Mouse (Mus musculus) bone marrow, adult 2 months (tissue): ENCODE measurements around the gene Pif1. TPM values are rescaled to one million over a fixed set of nuclear protein-coding genes. Genes with fewer than 3 reads are reported as not detected.

Experiments
- H3K27ac ChIP-seq: fragments of 200-500 bp; 2 replicates; pipeline ENCODE4 v1.5.1; 2012; ENCODE audit warnings: low read depth, mild to moderate bottlenecking, control low read depth, inconsistent platforms, low read length; ENCODE audit not compliant: control insufficient read depth, poor library complexity, insufficient read depth
- H3K4me1 ChIP-seq: fragments of 200-500 bp; 2 replicates; pipeline ENCODE4 v1.6.1; 2011; ENCODE audit warnings: low read length; ENCODE audit not compliant: control insufficient read depth, insufficient read depth
- H3K4me3 ChIP-seq: fragments of 200-500 bp; replicated peaks from 2 replicates; pipeline ENCODE3; 2011; ENCODE audit warnings: mild to moderate bottlenecking, low read depth, low read length, control low read depth; ENCODE audit not compliant: control insufficient read depth
- CTCF ChIP-seq: fragments of 200-500 bp; IDR thresholded peaks from 2 replicates; pipeline ENCODE4 v1.5.1; 2011; ENCODE audit warnings: low read length, control low read depth; ENCODE audit not compliant: control insufficient read depth, insufficient read depth
- POLR2A ChIP-seq: fragments of 200-500 bp; IDR thresholded peaks from 2 replicates; pipeline ENCODE4 v1.6.1; 2011; ENCODE audit warnings: low read depth, mild to moderate bottlenecking, control low read depth, low read length, borderline replicate concordance; ENCODE audit not compliant: control insufficient read depth
- WGBS: fragments of 180-500 bp; shearing (Covaris S2); methylation state at CpG from one replicate; pipeline ENCODE4 v1.1.7; 2018; 5-methylcytosine and 5-hydroxymethylcytosine counted together
- polyA plus RNA-seq: library from polyadenylated mRNA; stranded (reverse); fragments of >200 nt; gene quantifications from 2 replicates; pipeline ENCODE4 v1.2.4, GENCODE M21; 2011; ENCODE audit warnings: low replicate concordance; ENCODE audit not compliant: missing spikeins, insufficient read depth, insufficient read length

The Pif1 gene
- polyA plus RNA-seq, 1 experiment: 29.8 TPM

- H3K4me1 ChIP-seq: no peaks in the 10 kb centered on the region; the same call in 1 of the 2 replicates
- 60% methylated on average over 12 of the region's 12 CpGs for WGBS
- no peak overlapping the region for H3K4me3 ChIP-seq
Measured at GRCm38 (mm10) chr9:65641446-65642052, 54.6 kb downstream of the Pif1 start.

DNA sequence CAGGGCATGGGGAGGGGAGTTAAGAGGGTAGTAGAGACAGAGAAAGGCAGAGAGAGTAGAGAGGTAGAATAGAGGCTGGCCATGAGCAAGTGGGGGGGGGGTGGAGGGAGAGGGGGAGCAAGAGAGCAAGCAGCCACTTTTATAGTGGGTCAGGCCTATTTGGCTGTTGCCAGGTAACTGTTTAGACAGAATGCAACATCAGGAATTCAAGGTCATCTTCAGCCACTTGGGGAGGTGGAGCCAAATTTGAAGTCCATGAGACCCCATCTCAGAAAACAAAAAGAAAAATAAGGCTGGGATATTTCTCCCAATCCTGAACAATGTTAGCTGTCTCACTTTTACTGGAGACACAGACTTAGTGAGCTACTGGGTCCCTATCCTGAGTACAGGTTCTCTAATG, 55.6 kb downstream of the Pif1 start:
- TF ChIP-seq CTCF: no peak
- no peaks in the 10 kb centered on the region; the same call in 1 of the 2 replicates for H3K4me1 ChIP-seq
- no peak overlapping the region for H3K27ac ChIP-seq

More at GRCm38 (mm10) chr9:65641446-65642052, 54.6 kb downstream of the Pif1 start:
- no peak overlapping the region for H3K27ac ChIP-seq
- no peak for TF ChIP-seq POLR2A
- no peak for TF ChIP-seq CTCF

DNA sequence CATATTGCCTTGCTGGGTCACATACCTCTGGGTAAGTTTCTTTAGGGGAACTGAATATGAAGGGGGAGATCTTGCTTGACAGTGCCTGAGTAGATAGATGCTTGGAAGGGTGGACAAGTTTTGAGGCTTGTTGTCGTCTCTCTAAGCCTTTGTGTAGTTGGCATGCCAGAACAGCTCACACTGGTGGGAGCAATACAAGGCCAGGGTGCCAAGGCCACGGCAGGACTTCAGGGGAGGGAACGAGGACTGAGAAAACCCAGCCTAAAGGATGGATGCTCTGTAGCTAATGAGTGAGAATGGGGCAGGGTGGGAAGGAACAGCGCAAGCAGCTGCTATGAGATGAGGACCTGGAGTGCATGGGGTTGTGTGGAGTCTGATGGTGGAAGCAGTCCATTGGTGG, 58.0 kb downstream of the Pif1 start:
- H3K4me1 ChIP-seq: no peaks in the 10 kb centered on the region; the same call in 1 of the 2 replicates
- no peak overlapping the region for H3K27ac ChIP-seq
- no peak overlapping the region for H3K4me3 ChIP-seq
- 86% methylated on average over 4 of the region's 4 CpGs for WGBS
- TF ChIP-seq POLR2A: no peak

More for the DNA sequence above, 55.6 kb downstream of the Pif1 start:
- no peak overlapping the region for H3K4me3 ChIP-seq

Other genes with a start within 250 kb of the Pif1 start
- gene Pdcd7, start 241.1 kb upstream of the Pif1 start, polyA plus RNA-seq: 7.3 and 16.3 TPM in 2 replicates
- gene Ubap1l, start 226.1 kb upstream of the Pif1 start, polyA plus RNA-seq: 1.1 and 1.7 TPM in 2 replicates
- gene Kbtbd13, start 195.5 kb upstream of the Pif1 start, polyA plus RNA-seq: not detected in 2 replicates
- 0.40 TPM in 1 of 2 replicates, not detected in the other for gene Rasl12, start 188.7 kb upstream of the Pif1 start, polyA plus RNA-seq
- not detected in 2 replicates for gene Slc51b, start 164.2 kb upstream of the Pif1 start, polyA plus RNA-seq
- 7.7 and 18.7 TPM in 2 replicates for gene Mtfmt, start 151.4 kb upstream of the Pif1 start, polyA plus RNA-seq
- gene Spg21, start 126.2 kb upstream of the Pif1 start, polyA plus RNA-seq: 7.8 and 16.5 TPM in 2 replicates
- gene Ankdd1a, start 67.0 kb upstream of the Pif1 start, polyA plus RNA-seq: 1.2 TPM in 1 of 2 replicates, not detected in the other
- 25.7 and 55.0 TPM in 2 replicates for gene Plekho2, start 7.1 kb upstream of the Pif1 start, polyA plus RNA-seq
- gene Rbpms2, start 42.5 kb downstream of the Pif1 start, polyA plus RNA-seq: 32.3 and 68.4 TPM in 2 replicates
- gene Oaz2, start 80.8 kb downstream of the Pif1 start, polyA plus RNA-seq: 22.1 and 34.0 TPM in 2 replicates
- 7.9 and 13.9 TPM in 2 replicates for gene Zfp609, start 240.4 kb downstream of the Pif1 start, polyA plus RNA-seq